Mouse (Mus musculus): Measurements from ENCODE around the gene 1810010H24Rik. TPM values are rescaled to one million over a fixed set of nuclear protein-coding genes. Genes with fewer than 3 reads are reported as not detected.
"Not testable (repeated sequence)": the region's sequence is repeated elsewhere in the genome, so short reads cannot be mapped to it uniquely, and the experiment has no call there.

1810010H24Rik gene
- 2.0 TPM in 2 replicates for polyA plus RNA-seq (2015; fragmentation: Nextera tagmentation; extraction: Ambion mirVana)

- Histone ChIP-seq H3K9me3 (replicated peaks; ENCODE audit: control insufficient read depth, low read length) (no peaks in the 10 kb centered on the region), H3K9ac (ENCODE audit: low read length) (peak within 1 kb of the TSS; percentile 79), H3K27me3 (ENCODE audit: control insufficient read depth, insufficient read depth, low read length) (no peaks in the 10 kb centered on the region), H3K36me3 (ENCODE audit: control insufficient read depth, insufficient read depth, low read length) (no peaks in the 10 kb centered on the region), H3K27ac (ENCODE audit: low read length) (peak within 1 kb of the TSS; percentile 37; the same call in 1 of the 2 replicates), H3K4me2 (ENCODE audit: low read depth, low read length) (peak within 1 kb of the TSS; percentile 98), H3K4me1 (ENCODE audit: control insufficient read depth, insufficient read depth, low read length) (peaks cover 21% of the 10 kb centered on the region), H3K4me3 (replicated peaks; ENCODE audit: low read length) (peak within 1 kb of the TSS; percentile 55)
- ATAC-seq (ENCODE audit: insufficient read depth, low FRiP score): no peak
- under 1% methylated on average over 45 of the region's 45 CpGs for WGBS
These were observed at the start of gene 1810010H24Rik for GRCm38 (mm10) chr11:107025411-107026321. Gene 1810010H24Rik, plus strand, starts transcription at chr11:107025681.

- H3K36me3 ChIP-seq (ENCODE audit: control insufficient read depth, insufficient read depth, low read length): no peaks in the 10 kb centered on the region
- H3K4me2 ChIP-seq (ENCODE audit: low read depth, low read length): no peak overlapping the region
- H3K9ac ChIP-seq (ENCODE audit: low read length): no peak overlapping the region
- no peaks in the 10 kb centered on the region for H3K9me3 ChIP-seq (replicated peaks; ENCODE audit: control insufficient read depth, low read length)
- no peak; the same call in 1 of the 2 replicates for ATAC-seq (ENCODE audit: insufficient read depth, low FRiP score)
- H3K27ac ChIP-seq (ENCODE audit: low read length): no peak overlapping the region
- 62% methylated on average over 8 of the region's 8 CpGs for WGBS
- H3K27me3 ChIP-seq (ENCODE audit: control insufficient read depth, insufficient read depth, low read length): no peaks in the 10 kb centered on the region
- peaks cover 11% of the 10 kb centered on the region; the same call in 1 of the 2 replicates for H3K4me1 ChIP-seq (ENCODE audit: control insufficient read depth, insufficient read depth, low read length)
- no peak overlapping the region for H3K4me3 ChIP-seq (replicated peaks; ENCODE audit: low read length)
These were observed 49.3 kb upstream of the 1810010H24Rik start for GRCm38 (mm10) chr11:106976194-106976593.

GRCm38 (mm10) chr11:106980455-106980854 is 45.0 kb upstream of the 1810010H24Rik start:
- H3K9me3 ChIP-seq (replicated peaks; ENCODE audit: control insufficient read depth, low read length): no peaks in the 10 kb centered on the region
- no peak overlapping the region for H3K4me3 ChIP-seq (replicated peaks; ENCODE audit: low read length)
- H3K27me3 ChIP-seq (ENCODE audit: control insufficient read depth, insufficient read depth, low read length): no peaks in the 10 kb centered on the region
- ATAC-seq (ENCODE audit: insufficient read depth, low FRiP score): no peak; the same call in 1 of the 2 replicates
- no peak overlapping the region for H3K27ac ChIP-seq (ENCODE audit: low read length)
- 26% methylated on average over 7 of the region's 7 CpGs for WGBS
- no peak overlapping the region for H3K4me2 ChIP-seq (ENCODE audit: low read depth, low read length)
- peaks cover 10% of the 10 kb centered on the region; the same call in 1 of the 2 replicates for H3K4me1 ChIP-seq (ENCODE audit: control insufficient read depth, insufficient read depth, low read length)
- no peaks in the 10 kb centered on the region for H3K36me3 ChIP-seq (ENCODE audit: control insufficient read depth, insufficient read depth, low read length)
- no peak overlapping the region for H3K9ac ChIP-seq (ENCODE audit: low read length)

- ATAC-seq (ENCODE audit: insufficient read depth, low FRiP score): no peak
- Histone ChIP-seq H3K27me3 (ENCODE audit: control insufficient read depth, insufficient read depth, low read length) (no peaks in the 10 kb centered on the region), H3K4me3 (replicated peaks; ENCODE audit: low read length) (no peak overlapping the region), H3K27ac (ENCODE audit: low read length) (0 out of 2 replicates have a peak overlapping the region, but pooled peaks have one; percentile 26), H3K9me3 (replicated peaks; ENCODE audit: control insufficient read depth, low read length) (no peaks in the 10 kb centered on the region), H3K9ac (ENCODE audit: low read length) (no peak overlapping the region), H3K4me2 (ENCODE audit: low read depth, low read length) (no peak overlapping the region), H3K4me1 (ENCODE audit: control insufficient read depth, insufficient read depth, low read length) (no peaks in the 10 kb centered on the region), H3K36me3 (ENCODE audit: control insufficient read depth, insufficient read depth, low read length) (no peaks in the 10 kb centered on the region)
- 53% methylated on average over 1 of the region's 1 CpGs for WGBS
These were observed 43.7 kb upstream of the 1810010H24Rik start for GRCm38 (mm10) chr11:106981787-106982186.

- H3K9me3 ChIP-seq (replicated peaks; ENCODE audit: control insufficient read depth, low read length): no peaks in the 10 kb centered on the region
- no peak for ATAC-seq (ENCODE audit: insufficient read depth, low FRiP score)
- no peaks in the 10 kb centered on the region for H3K27me3 ChIP-seq (ENCODE audit: control insufficient read depth, insufficient read depth, low read length)
- no peak overlapping the region for H3K9ac ChIP-seq (ENCODE audit: low read length)
- H3K4me2 ChIP-seq (ENCODE audit: low read depth, low read length): no peak overlapping the region
- H3K4me1 ChIP-seq (ENCODE audit: control insufficient read depth, insufficient read depth, low read length): no peaks in the 10 kb centered on the region
- H3K36me3 ChIP-seq (ENCODE audit: control insufficient read depth, insufficient read depth, low read length): 0 out of 2 replicates have a peak, but pooled peaks cover 4% of the 10 kb centered on the region
- H3K27ac ChIP-seq (ENCODE audit: low read length): 0 out of 2 replicates have a peak overlapping the region, but pooled peaks have one; percentile 26
- H3K4me3 ChIP-seq (replicated peaks; ENCODE audit: low read length): no peak overlapping the region
- 21% methylated on average over 5 of the region's 5 CpGs for WGBS
These were observed 43.1 kb upstream of the 1810010H24Rik start for GRCm38 (mm10) chr11:106982351-106982750.

- H3K4me2 ChIP-seq (ENCODE audit: low read depth, low read length); H3K4me1 ChIP-seq (ENCODE audit: control insufficient read depth, insufficient read depth, low read length); H3K27ac ChIP-seq (ENCODE audit: low read length); H3K27me3 ChIP-seq (ENCODE audit: control insufficient read depth, insufficient read depth, low read length); H3K9ac ChIP-seq (ENCODE audit: low read length); H3K4me3 ChIP-seq (replicated peaks; ENCODE audit: low read length); ATAC-seq (ENCODE audit: insufficient read depth, low FRiP score); H3K9me3 ChIP-seq (replicated peaks; ENCODE audit: control insufficient read depth, low read length): not testable (repeated sequence)
- WGBS: 72% methylated on average over 8 of the region's 9 CpGs
- H3K36me3 ChIP-seq (ENCODE audit: control insufficient read depth, insufficient read depth, low read length): peaks cover 23% of the 10 kb centered on the region
These were observed 39.4 kb upstream of the 1810010H24Rik start for GRCm38 (mm10) chr11:106985979-106986604.

- 95% methylated on average over 2 of the region's 2 CpGs for WGBS
These were observed 38.1 kb upstream of the 1810010H24Rik start for GRCm38 (mm10) chr11:106987384-106987783.

GRCm38 (mm10) chr11:106994246-106995085 is 31.0 kb upstream of the 1810010H24Rik start:
- Histone ChIP-seq H3K27ac (ENCODE audit: low read length) (no peak overlapping the region; the same call in 1 of the 2 replicates), H3K4me2 (ENCODE audit: low read depth, low read length) (no peak overlapping the region), H3K4me1 (ENCODE audit: control insufficient read depth, insufficient read depth, low read length) (peaks cover 23% of the 10 kb centered on the region), H3K27me3 (ENCODE audit: control insufficient read depth, insufficient read depth, low read length) (no peaks in the 10 kb centered on the region), H3K9ac (ENCODE audit: low read length) (no peak overlapping the region), H3K36me3 (ENCODE audit: control insufficient read depth, insufficient read depth, low read length) (peaks cover 29% of the 10 kb centered on the region), H3K4me3 (replicated peaks; ENCODE audit: low read length) (no peak overlapping the region), H3K9me3 (replicated peaks; ENCODE audit: control insufficient read depth, low read length) (no peaks in the 10 kb centered on the region)
- ATAC-seq (ENCODE audit: insufficient read depth, low FRiP score): no peak
- 53% methylated on average over 3 of the region's 3 CpGs for WGBS

More at GRCm38 (mm10) chr11:106987384-106987783, 38.1 kb upstream of the 1810010H24Rik start:
- Histone ChIP-seq H3K9ac (ENCODE audit: low read length) (no peak overlapping the region), H3K27me3 (ENCODE audit: control insufficient read depth, insufficient read depth, low read length) (no peaks in the 10 kb centered on the region), H3K4me1 (ENCODE audit: control insufficient read depth, insufficient read depth, low read length) (no peaks in the 10 kb centered on the region), H3K4me2 (ENCODE audit: low read depth, low read length) (no peak overlapping the region), H3K36me3 (ENCODE audit: control insufficient read depth, insufficient read depth, low read length) (peaks cover 23% of the 10 kb centered on the region), H3K9me3 (replicated peaks; ENCODE audit: control insufficient read depth, low read length) (no peaks in the 10 kb centered on the region), H3K4me3 (replicated peaks; ENCODE audit: low read length) (no peak overlapping the region), H3K27ac (ENCODE audit: low read length) (no peak overlapping the region)
- ATAC-seq (ENCODE audit: insufficient read depth, low FRiP score): no peak
